Mouse (Mus musculus): ENCODE data around the gene Eno3.

The Eno3 gene

DNA sequence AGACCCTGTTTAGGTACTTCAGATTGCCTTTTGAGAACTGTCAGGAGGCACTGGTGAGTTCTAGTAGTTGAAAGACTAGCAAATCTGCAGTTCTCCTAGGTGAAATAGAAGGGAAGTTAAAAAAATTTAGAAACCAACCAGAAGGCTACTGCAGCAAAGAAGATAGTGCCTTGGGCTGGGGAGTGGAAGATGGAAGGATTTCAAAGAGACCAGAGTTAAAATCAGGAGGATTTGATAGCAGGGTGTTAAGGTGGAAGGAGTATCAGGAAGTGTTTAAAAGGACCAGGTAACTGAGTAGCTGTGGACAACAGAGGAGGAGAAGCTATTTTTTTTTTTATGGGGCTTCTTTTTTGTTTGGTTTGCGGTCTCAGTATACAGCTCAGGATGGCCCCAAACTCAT is 19.2 kb upstream of the Eno3 start:
- Histone ChIP-seq H3K4me1 (replicated peaks; ENCODE audit: low read depth, low read length) (no peaks in the 10 kb centered on the region), H3K27me3 (ENCODE audit: insufficient read depth, low read length) (0 out of 2 replicates have a peak, but pooled peaks cover 3% of the 10 kb centered on the region), H3K36me3 (ENCODE audit: insufficient read depth, low read length) (peaks cover 4% of the 10 kb centered on the region; the same call in 1 of the 2 replicates), H3K9me3 (ENCODE audit: low read length) (no peaks in the 10 kb centered on the region), H3K4me3 (replicated peaks; ENCODE audit: low read length) (no peak overlapping the region)
- no peak for TF ChIP-seq POU5F1 (IDR thresholded peaks at IDR 0.05; ENCODE audit: borderline replicate concordance, low read length)

DNA sequence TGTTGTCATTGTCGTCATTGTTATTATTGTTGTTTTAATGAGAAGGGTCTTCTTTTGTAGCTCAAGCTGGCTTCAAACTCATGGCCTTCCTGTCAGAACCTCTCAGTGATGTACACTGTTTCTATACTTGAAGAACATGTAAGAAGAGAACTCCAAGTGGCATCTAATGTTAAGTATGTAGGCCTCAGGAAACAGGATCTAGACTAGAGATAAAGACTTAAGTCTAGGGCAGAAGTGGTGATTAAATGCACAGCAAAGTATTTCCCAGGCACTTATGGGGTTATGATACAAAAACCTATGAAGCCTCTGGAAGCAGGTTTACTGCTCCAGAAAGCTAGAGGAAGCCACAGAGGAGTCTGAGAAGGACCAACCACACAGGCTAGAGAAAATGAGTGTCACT is 18.7 kb upstream of the Eno3 start:
- no peaks in the 10 kb centered on the region for H3K9me3 ChIP-seq (ENCODE audit: low read length)
- H3K4me1 ChIP-seq (replicated peaks; ENCODE audit: low read depth, low read length): no peaks in the 10 kb centered on the region
- TF ChIP-seq NANOG (IDR thresholded peaks at IDR 0.05; ENCODE audit: borderline replicate concordance, low read length) (no peak), CTCF (conservative IDR thresholded peaks at IDR 0.05; ENCODE audit: low read length) (no peak), POU5F1 (IDR thresholded peaks at IDR 0.05; ENCODE audit: borderline replicate concordance, low read length) (no peak)
- H3K36me3 ChIP-seq (ENCODE audit: insufficient read depth, low read length): peaks cover 8% of the 10 kb centered on the region; the same call in 1 of the 2 replicates
- H3K4me3 ChIP-seq (replicated peaks; ENCODE audit: low read length): no peak overlapping the region
- H3K27me3 ChIP-seq (ENCODE audit: insufficient read depth, low read length): 0 out of 2 replicates have a peak, but pooled peaks cover 3% of the 10 kb centered on the region

DNA sequence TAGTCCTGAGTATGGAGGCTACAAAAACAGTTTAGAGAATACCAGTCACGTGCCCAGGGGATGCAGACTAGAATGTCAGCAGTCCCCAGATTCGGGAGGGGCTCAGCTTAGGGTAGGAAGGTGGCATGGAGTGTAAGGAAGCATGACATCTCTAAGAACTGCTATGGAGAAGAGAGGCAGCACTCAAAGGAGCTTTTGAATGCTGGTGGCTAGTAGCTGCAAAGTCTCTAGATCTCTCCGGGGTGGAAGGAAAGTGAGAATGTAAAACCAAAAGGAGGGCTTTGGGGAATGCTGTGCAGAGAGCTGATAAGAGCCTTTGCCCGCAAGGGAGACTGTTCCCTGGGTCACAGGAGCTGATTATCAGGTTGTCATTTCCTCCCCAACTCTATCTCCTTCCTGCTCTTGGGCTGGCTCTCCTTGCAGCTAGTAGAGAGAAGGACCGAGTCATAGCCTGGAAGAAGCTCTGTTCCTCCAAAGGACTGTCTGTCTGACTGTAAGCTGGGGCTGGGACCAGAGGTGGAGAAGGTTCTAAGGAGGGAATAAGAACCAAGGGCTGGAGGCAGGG is 18.2 kb upstream of the Eno3 start, which contains the start of gene Gp1ba:
Gene Gp1ba (plus strand): TSS at position 409 of the 565 bp plus-strand sequence.
- Histone ChIP-seq H3K9me3 (ENCODE audit: low read length) (no peaks in the 10 kb centered on the region), H3K36me3 (ENCODE audit: insufficient read depth, low read length) (peaks cover 13% of the 10 kb centered on the region), H3K27me3 (ENCODE audit: insufficient read depth, low read length) (0 out of 2 replicates have a peak, but pooled peaks cover 3% of the 10 kb centered on the region), H3K4me3 (replicated peaks; ENCODE audit: low read length) (no peak within 1 kb of the TSS), H3K4me1 (replicated peaks; ENCODE audit: low read depth, low read length) (no peaks in the 10 kb centered on the region)
- TF ChIP-seq POU5F1 (IDR thresholded peaks at IDR 0.05; ENCODE audit: borderline replicate concordance, low read length) (no peak), NANOG (IDR thresholded peaks at IDR 0.05; ENCODE audit: borderline replicate concordance, low read length) (no peak), CTCF (conservative IDR thresholded peaks at IDR 0.05; ENCODE audit: low read length) (no peak)

DNA sequence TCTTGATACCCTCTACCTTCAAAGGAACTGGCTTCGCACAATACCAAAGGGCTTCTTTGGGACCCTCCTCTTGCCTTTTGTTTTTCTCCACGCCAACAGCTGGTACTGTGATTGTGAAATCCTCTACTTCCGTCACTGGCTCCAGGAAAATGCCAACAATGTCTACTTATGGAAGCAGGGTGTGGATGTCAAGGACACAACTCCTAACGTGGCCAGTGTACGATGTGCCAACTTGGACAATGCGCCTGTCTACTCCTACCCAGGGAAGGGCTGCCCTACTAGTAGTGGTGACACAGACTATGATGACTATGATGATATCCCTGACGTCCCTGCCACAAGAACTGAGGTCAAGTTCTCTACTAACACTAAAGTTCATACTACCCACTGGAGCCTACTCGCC is 17.0 kb upstream of the Eno3 start:
- no peak overlapping the region for H3K4me3 ChIP-seq (replicated peaks; ENCODE audit: low read length)
- no peak for TF ChIP-seq POU5F1 (IDR thresholded peaks at IDR 0.05; ENCODE audit: borderline replicate concordance, low read length)
- no peak for TF ChIP-seq CTCF (conservative IDR thresholded peaks at IDR 0.05; ENCODE audit: low read length)
- TF ChIP-seq NANOG (IDR thresholded peaks at IDR 0.05; ENCODE audit: borderline replicate concordance, low read length): no peak
- no peaks in the 10 kb centered on the region for H3K9me3 ChIP-seq (ENCODE audit: low read length)
- H3K27me3 ChIP-seq (ENCODE audit: insufficient read depth, low read length): 0 out of 2 replicates have a peak, but pooled peaks cover 3% of the 10 kb centered on the region
- peaks cover 24% of the 10 kb centered on the region for H3K36me3 ChIP-seq (ENCODE audit: insufficient read depth, low read length)
- H3K4me1 ChIP-seq (replicated peaks; ENCODE audit: low read depth, low read length): peaks cover 7% of the 10 kb centered on the region

DNA sequence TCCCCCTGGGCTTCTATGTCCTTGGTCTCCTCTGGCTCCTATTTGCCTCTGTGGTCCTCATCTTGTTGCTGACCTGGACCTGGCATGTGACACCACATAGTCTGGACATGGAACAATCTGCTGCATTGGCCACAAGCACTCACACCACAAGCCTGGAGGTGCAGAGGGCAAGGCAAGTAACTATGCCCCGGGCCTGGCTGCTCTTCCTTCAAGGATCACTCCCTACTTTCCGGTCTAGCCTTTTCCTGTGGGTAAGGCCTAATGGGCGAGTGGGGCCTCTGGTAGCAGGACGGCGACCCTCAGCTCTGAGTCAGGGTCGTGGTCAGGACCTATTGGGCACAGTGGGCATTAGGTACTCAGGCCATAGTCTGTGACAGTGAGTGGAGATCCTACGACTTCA is 15.8 kb upstream of the Eno3 start:
- H3K36me3 ChIP-seq (ENCODE audit: insufficient read depth, low read length): peaks cover 36% of the 10 kb centered on the region
- H3K4me3 ChIP-seq (replicated peaks; ENCODE audit: low read length): no peak overlapping the region
- TF ChIP-seq NANOG (IDR thresholded peaks at IDR 0.05; ENCODE audit: borderline replicate concordance, low read length) (no peak), CTCF (conservative IDR thresholded peaks at IDR 0.05; ENCODE audit: low read length) (no peak)
- peaks cover 19% of the 10 kb centered on the region for H3K4me1 ChIP-seq (replicated peaks; ENCODE audit: low read depth, low read length)
- no peaks in the 10 kb centered on the region for H3K9me3 ChIP-seq (ENCODE audit: low read length)
- 0 out of 2 replicates have a peak, but pooled peaks cover 3% of the 10 kb centered on the region for H3K27me3 ChIP-seq (ENCODE audit: insufficient read depth, low read length)

DNA sequence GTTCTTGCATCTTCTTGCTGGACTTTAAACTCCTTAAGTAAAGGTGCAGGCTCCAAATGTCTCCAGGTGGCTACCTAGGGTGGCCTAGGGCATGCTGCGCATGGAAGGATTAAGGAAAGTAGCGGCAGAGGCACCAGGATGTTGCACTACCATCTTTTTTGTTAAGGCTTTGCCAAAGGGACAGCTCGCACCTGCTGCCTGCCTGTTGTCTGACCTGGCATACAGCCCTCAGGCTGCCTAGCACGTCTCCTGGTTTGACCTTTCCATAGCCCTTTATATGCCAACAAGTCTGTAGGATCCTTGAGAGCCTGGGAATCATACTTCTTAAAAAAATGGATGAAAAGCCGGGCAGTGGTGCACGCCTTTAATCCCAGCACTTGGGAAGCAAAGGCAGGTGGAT is 14.0 kb upstream of the Eno3 start:
- Histone ChIP-seq H3K36me3 (ENCODE audit: insufficient read depth, low read length) (peaks cover 36% of the 10 kb centered on the region), H3K9me3 (ENCODE audit: low read length) (no peaks in the 10 kb centered on the region), H3K4me3 (replicated peaks; ENCODE audit: low read length) (no peak overlapping the region), H3K27me3 (ENCODE audit: insufficient read depth, low read length) (0 out of 2 replicates have a peak, but pooled peaks cover 3% of the 10 kb centered on the region), H3K4me1 (replicated peaks; ENCODE audit: low read depth, low read length) (peaks cover 25% of the 10 kb centered on the region)
- no peak for TF ChIP-seq CTCF (conservative IDR thresholded peaks at IDR 0.05; ENCODE audit: low read length)
- TF ChIP-seq POU5F1 (IDR thresholded peaks at IDR 0.05; ENCODE audit: borderline replicate concordance, low read length): no peak
- no peak for TF ChIP-seq NANOG (IDR thresholded peaks at IDR 0.05; ENCODE audit: borderline replicate concordance, low read length)

DNA sequence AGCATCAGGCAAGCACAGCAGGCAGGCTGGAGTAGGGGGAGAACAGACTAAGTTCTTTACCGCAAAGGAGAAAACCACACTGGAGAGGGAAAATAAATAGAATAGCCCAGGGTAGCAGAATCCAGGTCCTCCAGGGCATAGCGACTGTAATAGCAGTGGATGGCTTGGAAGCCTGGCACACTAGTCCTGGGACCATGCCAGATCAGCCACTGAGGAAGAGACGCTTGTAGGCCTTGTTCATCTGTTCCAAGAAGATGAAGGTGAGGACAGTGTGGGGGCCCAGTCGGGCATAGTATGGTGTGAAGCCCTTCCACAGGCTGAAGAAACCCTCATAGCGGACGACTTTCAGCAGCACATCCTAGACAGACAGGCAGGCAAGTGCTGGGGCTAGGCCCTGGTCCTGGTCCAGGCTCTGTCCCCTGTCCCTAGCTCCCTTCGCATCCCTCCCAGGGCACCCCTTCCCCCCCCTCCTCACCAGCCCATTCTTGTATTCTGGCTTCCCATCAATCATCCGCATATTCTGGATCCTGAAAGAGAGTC is 12.4 kb upstream of the Eno3 start:
- TF ChIP-seq NANOG (IDR thresholded peaks at IDR 0.05; ENCODE audit: borderline replicate concordance, low read length) (no peak), CTCF (conservative IDR thresholded peaks at IDR 0.05; ENCODE audit: low read length) (no peak), POU5F1 (IDR thresholded peaks at IDR 0.05; ENCODE audit: borderline replicate concordance, low read length) (no peak)
- Histone ChIP-seq H3K36me3 (ENCODE audit: insufficient read depth, low read length) (peaks cover 51% of the 10 kb centered on the region), H3K9me3 (ENCODE audit: low read length) (peaks cover 8% of the 10 kb centered on the region), H3K4me1 (replicated peaks; ENCODE audit: low read depth, low read length) (peaks cover 41% of the 10 kb centered on the region), H3K27me3 (ENCODE audit: insufficient read depth, low read length) (no peaks in the 10 kb centered on the region), H3K4me3 (replicated peaks; ENCODE audit: low read length) (no peak overlapping the region)

DNA sequence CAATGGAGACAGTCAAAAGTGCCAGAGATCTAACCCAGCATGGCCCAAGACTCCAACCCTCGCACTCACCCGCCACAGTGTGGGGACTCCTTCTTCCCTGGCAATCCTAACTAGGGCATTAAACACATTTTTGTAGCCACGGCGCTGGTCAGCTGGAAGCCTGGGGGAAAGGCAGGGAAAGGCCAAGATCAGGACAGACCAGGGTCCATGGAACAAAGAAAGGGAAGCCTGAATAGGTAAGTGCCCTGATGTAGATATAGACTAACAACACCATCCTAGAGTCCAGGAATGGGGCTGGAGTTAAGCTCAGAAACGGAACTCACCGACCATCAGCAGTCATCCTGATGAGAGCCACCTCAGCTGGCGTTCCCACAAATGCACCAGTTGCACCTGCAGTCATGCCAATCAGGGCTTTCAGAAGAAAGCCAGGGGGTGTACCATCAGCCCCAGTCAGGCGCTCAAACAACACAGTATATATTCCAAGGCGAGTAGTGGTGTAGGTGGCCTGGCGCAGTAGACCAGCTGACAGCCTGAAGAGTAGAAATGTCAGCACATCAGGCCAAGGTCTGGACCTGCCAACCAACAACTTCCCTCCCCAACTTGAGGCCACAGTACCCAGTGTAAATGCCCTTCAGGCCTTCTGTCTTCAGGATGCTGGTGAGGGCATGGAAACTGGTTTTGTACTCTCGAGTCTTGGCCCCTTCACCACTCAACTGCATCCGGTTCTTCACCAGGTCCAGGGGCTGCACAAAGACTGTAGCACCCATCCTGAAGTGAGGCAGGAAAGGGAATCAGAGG is 11.3 kb upstream of the Eno3 start:
- Histone ChIP-seq H3K36me3 (ENCODE audit: insufficient read depth, low read length) (peaks cover 61% of the 10 kb centered on the region), H3K27me3 (ENCODE audit: insufficient read depth, low read length) (no peaks in the 10 kb centered on the region), H3K4me1 (replicated peaks; ENCODE audit: low read depth, low read length) (peaks cover 48% of the 10 kb centered on the region), H3K9me3 (ENCODE audit: low read length) (peaks cover 19% of the 10 kb centered on the region), H3K4me3 (replicated peaks; ENCODE audit: low read length) (peak overlapping the region; percentile 92)
- no peak for TF ChIP-seq CTCF (conservative IDR thresholded peaks at IDR 0.05; ENCODE audit: low read length)
- no peak for TF ChIP-seq NANOG (IDR thresholded peaks at IDR 0.05; ENCODE audit: borderline replicate concordance, low read length)
- no peak for TF ChIP-seq POU5F1 (IDR thresholded peaks at IDR 0.05; ENCODE audit: borderline replicate concordance, low read length)

All from E14TG2a.4 (cell line).